Mouse (Mus musculus) limb, embryonic 12.5 days (tissue): Measurements from ENCODE around the gene Abtb2. TPM values are rescaled to one million over a fixed set of nuclear protein-coding genes. Genes with fewer than 3 reads are reported as not detected.
A peak's percentile ranks its signal among the peaks of the same experiment; 100 is the strongest.

Experiments
- ATAC-seq: fragments of 200-750 bp; cut with Nextera tagmentation; 2 replicates; pipeline ENCODE4 v1.8.0; 2017; ENCODE audit warnings: low read depth, moderate TSS enrichment; ENCODE audit not compliant: insufficient number of reproducible peaks, insufficient read depth, low FRiP score, low TSS enrichment
- H3K27ac ChIP-seq: fragments of 300-500 bp; sonication (generic); 2 replicates; pipeline ENCODE4 v1.5.1; 2016; ENCODE audit warnings: mild to moderate bottlenecking, moderate library complexity
- H3K27me3 ChIP-seq: fragments of 300-500 bp; sonication (generic); 2 replicates; pipeline ENCODE4 v1.6.1; 2016; ENCODE audit warnings: mild to moderate bottlenecking, moderate library complexity
- H3K36me3 ChIP-seq: fragments of 300-500 bp; sonication (generic); 2 replicates; pipeline ENCODE4 v1.6.1; 2016; ENCODE audit warnings: mild to moderate bottlenecking, moderate library complexity
- H3K4me1 ChIP-seq: fragments of 300-500 bp; sonication (generic); replicated peaks from 2 replicates; pipeline ENCODE4 v1.6.1; 2016
- H3K4me2 ChIP-seq: fragments of 300-500 bp; sonication (generic); 2 replicates; pipeline ENCODE4 v1.6.1; 2016; ENCODE audit warnings: mild to moderate bottlenecking, moderate library complexity
- H3K4me3 ChIP-seq: fragments of 300-500 bp; sonication (generic); replicated peaks from 2 replicates; pipeline ENCODE4 v1.5.1; 2016; ENCODE audit warnings: mild to moderate bottlenecking
- H3K9ac ChIP-seq: fragments of 300-500 bp; sonication (generic); replicated peaks from 2 replicates; pipeline ENCODE4 v1.6.1; 2016; ENCODE audit warnings: mild to moderate bottlenecking, moderate library complexity
- H3K9me3 ChIP-seq: fragments of 300-500 bp; sonication (generic); 2 replicates; pipeline ENCODE4 v1.6.1; 2016; ENCODE audit warnings: mild to moderate bottlenecking, moderate library complexity
- WGBS: fragments of 180-500 bp; shearing (Covaris S2); methylation state at CpG from one replicate; pipeline ENCODE4 v1.1.7; 2016; 5-methylcytosine and 5-hydroxymethylcytosine counted together
- polyA plus RNA-seq: library from polyadenylated mRNA; unstranded; fragments of >200 nt; fragmentation: Nextera tagmentation; extraction: Ambion mirVana; gene quantifications from 2 replicates; pipeline ENCODE4 v1.2.1, GENCODE M21; 2016

Gene Abtb2
- polyA plus RNA-seq, 1 experiment from 2014 or later: 19.6 TPM

DNA sequence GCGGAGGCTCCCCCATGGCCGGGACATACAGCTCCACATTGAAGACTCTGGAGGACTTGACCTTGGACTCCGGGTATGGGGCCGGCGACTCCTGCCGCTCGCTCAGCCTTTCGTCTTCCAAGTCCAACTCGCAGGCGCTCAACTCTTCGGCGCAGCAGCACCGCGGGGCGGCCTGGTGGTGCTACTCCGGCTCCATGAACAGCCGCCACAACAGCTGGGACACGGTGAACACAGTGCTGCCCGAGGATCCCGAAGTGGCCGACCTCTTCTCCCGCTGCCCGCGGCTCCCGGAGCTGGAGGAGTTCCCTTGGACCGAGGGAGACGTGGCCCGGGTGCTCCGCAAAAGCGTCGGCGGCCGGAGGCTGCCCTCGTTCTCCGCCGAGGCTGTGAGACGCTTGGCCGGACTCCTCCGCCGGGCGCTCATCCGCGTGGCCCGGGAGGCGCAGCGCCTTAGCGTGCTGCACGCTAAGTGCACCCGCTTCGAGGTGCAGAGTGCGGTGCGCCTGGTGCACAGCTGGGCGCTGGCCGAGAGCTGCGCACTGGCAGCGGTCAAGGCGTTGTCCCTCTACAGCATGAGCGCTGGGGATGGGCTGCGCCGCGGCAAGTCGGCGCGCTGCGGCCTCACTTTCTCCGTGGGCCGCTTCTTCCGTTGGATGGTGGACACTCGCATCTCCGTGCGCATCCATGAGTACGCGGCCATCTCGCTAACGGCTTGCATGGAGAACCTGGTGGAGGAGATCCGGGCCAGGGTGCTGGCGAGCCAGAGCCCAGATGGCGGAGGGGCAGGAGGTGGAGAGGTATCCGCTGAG lies 807 bp downstream of the Abtb2 start:
- Histone ChIP-seq H3K9me3 (no peaks in the 10 kb centered on the region), H3K27me3 (peaks cover 13% of the 10 kb centered on the region), H3K4me2 (peak overlapping the region; percentile 94), H3K4me3 (peak overlapping the region; percentile 82), H3K4me1 (peaks cover 50% of the 10 kb centered on the region), H3K9ac (peak overlapping the region; percentile 83), H3K36me3 (no peaks in the 10 kb centered on the region), H3K27ac (peak overlapping the region; percentile 93)
- no peak; the same call in 1 of the 2 replicates for ATAC-seq
- 1% methylated on average over 79 of the region's 79 CpGs for WGBS

- peaks cover 4% of the 10 kb centered on the region; the same call in 1 of the 2 replicates for H3K27me3 ChIP-seq
- H3K4me1 ChIP-seq: peaks cover 59% of the 10 kb centered on the region
- H3K9ac ChIP-seq: peak overlapping the region; percentile 83
- H3K4me2 ChIP-seq: peak overlapping the region; percentile 94
- H3K4me3 ChIP-seq: peak overlapping the region; percentile 82
- H3K9me3 ChIP-seq: no peaks in the 10 kb centered on the region
- H3K36me3 ChIP-seq: no peaks in the 10 kb centered on the region
- H3K27ac ChIP-seq: 0 out of 2 replicates have a peak overlapping the region, but pooled peaks have one; percentile 17
- no peak for ATAC-seq
- 9% methylated on average over 7 of the region's 7 CpGs for WGBS
Measured at GRCm38 (mm10) chr2:103568161-103568560, 2.1 kb downstream of the Abtb2 start.

- H3K4me1 ChIP-seq: peaks cover 62% of the 10 kb centered on the region
- peak overlapping the region; percentile 94 for H3K4me2 ChIP-seq
- H3K4me3 ChIP-seq: peak overlapping the region; percentile 82; the same call in 1 of the 2 replicates
- no peak for ATAC-seq
- no peaks in the 10 kb centered on the region for H3K36me3 ChIP-seq
- H3K9ac ChIP-seq: no peak overlapping the region
- H3K9me3 ChIP-seq: no peaks in the 10 kb centered on the region
- WGBS: 70% methylated on average over 1 of the region's 1 CpGs
- H3K27me3 ChIP-seq: no peaks in the 10 kb centered on the region
- H3K27ac ChIP-seq: no peak overlapping the region
Measured at GRCm38 (mm10) chr2:103569716-103570115, 3.6 kb downstream of the Abtb2 start.

DNA sequence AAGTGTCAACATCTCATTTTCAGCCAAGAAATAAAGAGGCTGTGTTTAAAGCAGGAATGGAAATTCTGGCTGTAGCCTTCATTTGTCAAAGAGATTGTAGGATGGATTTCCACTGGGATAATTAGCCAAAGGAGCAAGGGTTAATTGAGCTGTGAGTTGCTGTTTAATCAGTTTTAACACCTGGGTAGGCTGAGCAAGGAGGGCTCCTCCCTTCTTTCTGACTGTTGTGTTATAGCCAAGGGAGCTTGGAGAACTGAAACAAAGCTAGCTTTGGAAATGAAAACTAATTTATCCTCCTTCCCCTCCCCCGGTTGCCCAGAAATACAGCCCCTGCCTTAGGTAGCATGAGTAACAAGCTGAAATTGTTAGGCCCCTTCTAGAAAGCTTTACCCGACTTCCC lies 6.2 kb downstream of the Abtb2 start:
- H3K36me3 ChIP-seq: no peaks in the 10 kb centered on the region
- H3K9ac ChIP-seq: no peak overlapping the region
- no peak overlapping the region for H3K27ac ChIP-seq
- H3K9me3 ChIP-seq: no peaks in the 10 kb centered on the region
- 62% methylated on average over 2 of the region's 2 CpGs for WGBS
- no peak for ATAC-seq
- H3K4me1 ChIP-seq: peaks cover 50% of the 10 kb centered on the region
- no peak overlapping the region for H3K4me3 ChIP-seq
- no peak overlapping the region for H3K4me2 ChIP-seq
- no peaks in the 10 kb centered on the region for H3K27me3 ChIP-seq

DNA sequence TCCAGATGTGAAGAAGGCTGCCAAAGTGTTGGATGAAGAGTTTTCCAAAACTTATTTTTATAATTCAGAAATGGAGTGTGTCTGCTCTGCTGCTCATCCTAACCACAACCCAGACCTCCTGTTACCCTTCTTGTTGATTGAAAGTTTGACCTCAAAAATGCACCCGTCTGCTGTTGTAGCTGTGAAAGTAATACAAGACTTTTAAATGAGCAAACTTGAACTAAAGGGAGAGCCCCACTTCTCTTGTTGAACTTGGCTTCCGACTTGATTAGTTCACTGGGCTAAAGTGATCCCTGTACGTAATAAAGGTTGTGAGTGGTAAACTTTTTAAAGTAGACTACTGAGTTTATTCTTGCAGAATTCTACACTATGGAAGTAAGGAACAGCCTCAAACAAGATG lies 10.3 kb downstream of the Abtb2 start:
- ATAC-seq: no peak
- Histone ChIP-seq H3K9ac (no peak overlapping the region), H3K4me3 (no peak overlapping the region), H3K36me3 (no peaks in the 10 kb centered on the region), H3K27me3 (no peaks in the 10 kb centered on the region), H3K4me1 (peaks cover 51% of the 10 kb centered on the region), H3K27ac (no peak overlapping the region), H3K9me3 (no peaks in the 10 kb centered on the region), H3K4me2 (no peak overlapping the region)
- WGBS: 81% methylated on average over 3 of the region's 3 CpGs

GRCm38 (mm10) chr2:103577752-103578662 lies 11.9 kb downstream of the Abtb2 start:
- Histone ChIP-seq H3K9ac (no peak overlapping the region; the same call in 1 of the 2 replicates), H3K9me3 (no peaks in the 10 kb centered on the region), H3K27ac (peak overlapping the region; percentile 42), H3K4me1 (peaks cover 57% of the 10 kb centered on the region), H3K36me3 (no peaks in the 10 kb centered on the region), H3K27me3 (no peaks in the 10 kb centered on the region), H3K4me2 (no peak overlapping the region), H3K4me3 (no peak overlapping the region)
- 57% methylated on average over 7 of the region's 7 CpGs for WGBS
- peak; percentile 21; the same call in 1 of the 2 replicates for ATAC-seq

- 0 out of 2 replicates have a peak overlapping the region, but pooled peaks have one; percentile 42 for H3K27ac ChIP-seq
- H3K27me3 ChIP-seq: no peaks in the 10 kb centered on the region
- no peak overlapping the region for H3K9ac ChIP-seq
- 97% methylated on average over 10 of the region's 10 CpGs for WGBS
- no peaks in the 10 kb centered on the region for H3K9me3 ChIP-seq
- H3K36me3 ChIP-seq: no peaks in the 10 kb centered on the region
- H3K4me2 ChIP-seq: no peak overlapping the region
- no peak overlapping the region for H3K4me3 ChIP-seq
- ATAC-seq: no peak
- H3K4me1 ChIP-seq: peaks cover 54% of the 10 kb centered on the region
Measured at GRCm38 (mm10) chr2:103578663-103579213, 12.6 kb downstream of the Abtb2 start.

DNA sequence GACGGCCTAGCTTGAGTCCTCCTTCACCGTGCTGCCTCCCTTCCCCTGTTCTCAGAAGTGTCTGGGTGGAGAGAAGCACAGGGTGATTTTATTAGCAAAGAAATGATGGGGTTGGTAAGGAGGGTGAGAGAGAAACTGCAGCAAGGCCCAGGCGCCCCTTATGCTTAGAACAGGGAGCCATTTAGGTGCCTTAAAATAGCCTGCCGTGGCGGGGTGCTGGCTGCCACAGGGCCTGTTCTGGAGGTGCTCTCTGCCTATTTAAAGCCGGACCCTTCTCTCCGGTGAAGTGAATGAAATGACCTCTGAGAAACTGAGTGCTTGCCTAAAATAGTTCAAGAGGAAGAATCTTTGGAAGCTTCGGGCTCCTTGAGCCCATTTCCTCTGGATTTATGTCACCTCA lies 14.6 kb downstream of the Abtb2 start:
- Histone ChIP-seq H3K4me1 (peaks cover 68% of the 10 kb centered on the region), H3K9me3 (no peaks in the 10 kb centered on the region), H3K36me3 (no peaks in the 10 kb centered on the region), H3K27me3 (no peaks in the 10 kb centered on the region), H3K4me2 (peak overlapping the region; percentile 38), H3K4me3 (no peak overlapping the region), H3K9ac (no peak overlapping the region), H3K27ac (peak overlapping the region; percentile 81)
- ATAC-seq: no peak
- WGBS: 47% methylated on average over 8 of the region's 8 CpGs

DNA sequence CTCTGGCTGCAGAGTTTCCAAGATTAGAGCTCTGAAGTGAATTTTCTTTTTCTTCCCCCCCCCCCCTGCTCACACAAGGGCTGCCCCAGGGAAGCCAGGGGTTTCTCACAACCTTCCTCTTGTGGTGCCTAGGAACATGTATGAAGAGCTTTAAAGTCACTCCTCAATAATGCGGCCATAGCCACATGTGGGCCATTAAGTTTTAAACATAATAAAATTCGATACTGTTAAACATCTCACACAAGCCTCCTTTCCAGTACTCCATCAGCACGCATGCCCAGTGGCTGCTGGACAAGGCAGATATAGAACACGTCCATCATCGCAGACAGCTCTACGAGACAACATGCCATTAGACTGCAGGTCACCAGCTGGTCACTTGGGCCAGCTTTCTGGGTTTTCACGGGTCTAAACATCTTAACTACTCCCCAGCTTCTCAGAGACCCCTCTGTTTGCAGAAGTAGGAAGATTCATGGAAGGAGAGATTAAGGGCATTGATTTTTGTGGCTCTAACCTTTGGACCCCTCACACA lies 15.3 kb downstream of the Abtb2 start:
- Histone ChIP-seq H3K4me1 (peaks cover 73% of the 10 kb centered on the region), H3K4me2 (peak overlapping the region; percentile 38), H3K4me3 (no peak overlapping the region), H3K27ac (peak overlapping the region; percentile 81), H3K9me3 (no peaks in the 10 kb centered on the region), H3K27me3 (no peaks in the 10 kb centered on the region), H3K9ac (no peak overlapping the region), H3K36me3 (no peaks in the 10 kb centered on the region)
- peak; percentile 40; the same call in 1 of the 2 replicates for ATAC-seq
- WGBS: 20% methylated on average over 7 of the region's 7 CpGs

GRCm38 (mm10) chr2:103583316-103583715 lies 17.2 kb downstream of the Abtb2 start:
- WGBS: 71% methylated on average over 3 of the region's 3 CpGs
- Histone ChIP-seq H3K9me3 (no peaks in the 10 kb centered on the region), H3K4me3 (no peak overlapping the region), H3K27me3 (no peaks in the 10 kb centered on the region), H3K27ac (no peak overlapping the region), H3K4me2 (no peak overlapping the region), H3K9ac (no peak overlapping the region), H3K4me1 (peaks cover 79% of the 10 kb centered on the region), H3K36me3 (no peaks in the 10 kb centered on the region)
- ATAC-seq: no peak

DNA sequence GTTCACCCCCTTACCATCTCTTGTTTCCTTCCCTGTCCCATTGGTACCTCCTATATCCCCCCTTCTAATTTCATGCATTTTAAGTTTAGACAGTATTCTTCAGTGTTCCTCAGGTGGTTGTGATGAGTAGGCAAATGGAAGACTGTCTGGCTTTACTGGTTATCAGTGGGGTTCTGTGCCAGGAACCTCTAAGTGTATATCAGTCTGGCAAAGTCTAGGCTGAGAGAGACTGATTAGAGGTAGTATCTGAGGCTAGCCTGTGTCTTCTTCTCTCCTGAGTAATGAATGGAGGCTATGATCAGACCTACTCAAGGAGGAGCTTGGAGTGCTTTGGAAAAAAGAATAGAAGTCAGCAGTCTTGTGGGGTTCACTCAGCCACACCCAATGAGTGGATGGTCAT lies 18.0 kb downstream of the Abtb2 start:
- Histone ChIP-seq H3K4me3 (no peak overlapping the region), H3K4me2 (no peak overlapping the region), H3K4me1 (peaks cover 81% of the 10 kb centered on the region), H3K27ac (no peak overlapping the region), H3K9ac (no peak overlapping the region), H3K9me3 (no peaks in the 10 kb centered on the region), H3K36me3 (no peaks in the 10 kb centered on the region), H3K27me3 (no peaks in the 10 kb centered on the region)
- ATAC-seq: no peak
